Mouse (Mus musculus) heart, adult 2 months (tissue): ENCODE results near the gene Ntf3. TPM values are rescaled to one million over a fixed set of nuclear protein-coding genes. Genes with fewer than 3 reads are reported as not detected.
A peak's percentile ranks its signal among the peaks of the same experiment; 100 is the strongest.

ENCODE experiments used
- DNase-seq, 2 experiments: peaks; one replicate each; pipeline ENCODE4 v3.0.0; 2021
- H3K27ac ChIP-seq: fragments of 200-600 bp; 2 replicates; pipeline ENCODE4 v1.8.1; 2022
- H3K27me3 ChIP-seq: fragments of 200-500 bp; 2 replicates; pipeline ENCODE4 v1.6.1; 2012; ENCODE audit warnings: mild to moderate bottlenecking, low read length, inconsistent platforms, mixed read lengths; ENCODE audit not compliant: control insufficient read depth, insufficient read depth
- H3K36me3 ChIP-seq: fragments of 200-500 bp; 2 replicates; pipeline ENCODE4 v1.6.1; 2012; ENCODE audit warnings: low read length, inconsistent platforms; ENCODE audit not compliant: control insufficient read depth, insufficient read depth
- H3K4me1 ChIP-seq: fragments of 200-500 bp; 2 replicates; pipeline ENCODE4 v1.6.1; 2011; ENCODE audit warnings: low read length; ENCODE audit not compliant: control insufficient read depth, insufficient read depth
- H3K4me3 ChIP-seq: fragments of 200-600 bp; 2 replicates; pipeline ENCODE4 v1.8.1; 2022
- H3K79me2 ChIP-seq: fragments of 200-500 bp; replicated peaks from 2 replicates; pipeline ENCODE4 v1.6.1; 2012; ENCODE audit warnings: mild to moderate bottlenecking, inconsistent platforms, low read length, moderate library complexity, mixed read lengths; ENCODE audit not compliant: control insufficient read depth, insufficient read depth
- H3K9ac ChIP-seq: fragments of 200-500 bp; 2 replicates; pipeline ENCODE4 v1.6.1; 2012; ENCODE audit warnings: low read depth, mild to moderate bottlenecking, control low read depth, inconsistent platforms, low read length, mixed read lengths
- CTCF ChIP-seq: fragments of 200-600 bp; IDR thresholded peaks from 2 replicates; pipeline ENCODE4 v1.8.1; 2022; ENCODE audit warnings: antibody characterized with exemption, mild to moderate bottlenecking, moderate library complexity
- EP300 ChIP-seq: fragments of 200-500 bp; IDR thresholded peaks from 2 replicates; pipeline ENCODE4 v1.6.1; 2011; ENCODE audit warnings: low read depth, low read length, control low read depth; ENCODE audit not compliant: insufficient read depth
- POLR2A ChIP-seq: fragments of 200-500 bp; IDR thresholded peaks from 2 replicates; pipeline ENCODE4 v1.6.1; 2011; ENCODE audit warnings: mild to moderate bottlenecking, low read depth, low read length, control low read depth; ENCODE audit not compliant: insufficient read depth
- WGBS: fragments of 180-500 bp; shearing (Covaris S2); methylation state at CpG from one replicate; pipeline ENCODE4 v1.1.7; 2018; 5-methylcytosine and 5-hydroxymethylcytosine counted together
- intact Hi-C: fragments of 180-260 bp; cut with DNase I; formaldehyde crosslinking; loops from one replicate; pipeline ENCODE4 v1.15.1; 2025
- polyA plus RNA-seq: library from polyadenylated mRNA; depleted of rRNA; stranded (reverse); fragments of >200 nt; gene quantifications from 2 replicates; pipeline ENCODE4 v1.2.3, GENCODE M21; 2012
- total RNA-seq, 2 experiments: library from RNA; stranded (reverse); gene quantifications; 2 replicates each; pipeline ENCODE4 v1.2.3; 2021

The Ntf3 gene
- total and polyA plus RNA-seq, 3 experiments, result 3.9 to 4.2 (median 4.1) TPM

DNA sequence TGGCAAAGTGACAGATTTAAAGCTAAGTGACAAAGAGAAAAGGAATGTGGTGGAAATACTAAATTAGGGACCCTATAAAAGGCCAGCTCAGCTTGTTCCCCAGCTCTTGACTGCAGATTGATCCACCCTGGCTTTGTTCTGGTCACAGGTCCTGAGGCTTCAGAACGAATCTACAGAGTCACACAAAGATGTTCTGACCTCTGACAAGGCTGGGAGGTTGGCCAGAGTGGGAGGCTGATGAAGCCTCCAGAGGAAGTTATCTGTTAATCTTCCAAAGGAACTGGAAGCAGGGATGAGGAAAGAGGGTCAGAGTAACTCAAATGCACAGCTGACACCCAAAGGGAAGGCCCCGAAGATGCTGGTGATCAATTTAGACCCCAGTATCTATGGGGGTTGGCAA is 59.3 kb downstream of the Ntf3 start:
- Histone ChIP-seq H3K4me3 (no peak overlapping the region), H3K27ac (peak overlapping the region; percentile 87), H3K9ac (no peak overlapping the region), H3K36me3 (peaks cover 9% of the 10 kb centered on the region; the same call in 1 of the 2 replicates), H3K27me3 (no peaks in the 10 kb centered on the region), H3K79me2 (no peaks in the 10 kb centered on the region), H3K4me1 (peaks cover 27% of the 10 kb centered on the region)
- intact Hi-C loops, result loop anchor here (2.0 kb wide), 2 partner anchors 25 to 55 kb away; no protein-coding TSS in a partner anchor
- WGBS, result 42% methylated on average over 2 of the region's 2 CpGs
- DNase-seq, result no peak
- TF ChIP-seq CTCF (no peak), EP300 (no peak), POLR2A (no peak)

DNA sequence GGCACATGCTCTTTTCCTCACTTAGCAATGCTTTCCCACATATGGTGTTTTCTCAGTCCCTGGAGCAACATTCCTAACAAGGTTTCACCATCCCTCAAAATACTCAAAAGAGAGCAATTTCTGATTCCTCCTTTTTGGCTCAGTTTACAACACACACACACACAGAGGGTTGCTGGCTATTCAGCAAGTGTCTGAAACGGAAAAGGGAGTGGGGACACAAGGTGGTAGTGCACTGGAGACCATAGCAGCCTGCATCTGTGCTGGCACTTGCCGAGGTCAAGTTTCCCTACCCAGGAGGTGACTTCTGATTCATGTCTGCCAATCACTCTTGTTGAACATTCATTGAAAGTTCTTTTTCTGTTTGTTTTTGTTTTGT is 59.9 kb downstream of the Ntf3 start:
- Histone ChIP-seq H3K36me3 (peaks cover 9% of the 10 kb centered on the region; the same call in 1 of the 2 replicates), H3K9ac (no peak overlapping the region), H3K27me3 (no peaks in the 10 kb centered on the region), H3K4me3 (no peak overlapping the region), H3K4me1 (peaks cover 27% of the 10 kb centered on the region), H3K27ac (peak overlapping the region; percentile 87), H3K79me2 (no peaks in the 10 kb centered on the region)
- intact Hi-C loops, result loop anchor here (2.0 kb wide), 2 partner anchors 26 to 56 kb away; no protein-coding TSS in a partner anchor
- TF ChIP-seq EP300 (no peak), POLR2A (no peak), CTCF (no peak)
- WGBS, result 51% methylated on average over 2 of the region's 2 CpGs
- no peak for DNase-seq

DNA sequence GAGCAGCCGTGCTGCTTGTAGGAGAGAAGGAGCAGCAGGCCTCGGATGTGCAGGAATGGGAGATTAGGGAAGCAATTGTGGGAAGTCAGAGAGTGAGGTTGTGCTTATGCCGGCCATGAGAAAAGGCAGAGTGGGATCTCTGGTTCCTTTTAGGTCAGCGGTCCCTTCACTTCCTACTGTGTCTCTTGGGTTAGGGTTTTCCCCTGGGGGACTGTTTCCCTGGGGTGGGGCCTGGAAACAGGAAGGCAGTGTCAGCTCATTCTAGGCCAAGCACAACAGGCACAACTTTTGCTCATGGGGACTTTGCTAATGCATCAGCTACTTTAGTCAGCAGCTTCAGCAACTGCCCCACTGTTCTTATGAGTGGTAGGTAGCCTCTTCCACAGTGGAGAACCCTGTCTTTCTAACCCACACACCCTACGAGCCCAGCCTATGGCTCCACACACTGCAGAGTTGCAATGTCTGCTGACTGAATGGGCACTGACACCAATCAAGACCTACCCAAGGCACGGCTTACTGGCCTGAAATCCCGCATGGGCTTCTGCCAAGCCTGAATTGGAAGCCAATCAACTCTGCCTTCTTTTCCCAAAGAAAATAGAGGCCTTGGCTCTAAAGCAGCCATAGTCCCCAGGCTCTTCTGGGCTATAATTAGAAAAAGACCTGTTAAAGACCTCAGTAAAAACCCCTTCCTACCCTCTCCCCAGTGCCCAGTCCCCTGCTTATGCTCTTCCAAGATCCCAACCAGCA is 60.5 kb downstream of the Ntf3 start:
- Histone ChIP-seq H3K79me2 (no peaks in the 10 kb centered on the region), H3K27ac (peak overlapping the region; percentile 87), H3K9ac (no peak overlapping the region), H3K27me3 (no peaks in the 10 kb centered on the region), H3K36me3 (peaks cover 9% of the 10 kb centered on the region; the same call in 1 of the 2 replicates), H3K4me3 (no peak overlapping the region), H3K4me1 (peaks cover 27% of the 10 kb centered on the region)
- intact Hi-C loops, result loop anchor here (2.0 kb wide), 2 partner anchors 27 to 57 kb away; no protein-coding TSS in a partner anchor
- 21% methylated on average over 7 of the region's 7 CpGs for WGBS
- peak; percentile 74 to 82 for DNase-seq
- no peak for TF ChIP-seq POLR2A
- TF ChIP-seq CTCF, result no peak
- peak; percentile 6; the same call in 1 of the 2 replicates for TF ChIP-seq EP300

DNA sequence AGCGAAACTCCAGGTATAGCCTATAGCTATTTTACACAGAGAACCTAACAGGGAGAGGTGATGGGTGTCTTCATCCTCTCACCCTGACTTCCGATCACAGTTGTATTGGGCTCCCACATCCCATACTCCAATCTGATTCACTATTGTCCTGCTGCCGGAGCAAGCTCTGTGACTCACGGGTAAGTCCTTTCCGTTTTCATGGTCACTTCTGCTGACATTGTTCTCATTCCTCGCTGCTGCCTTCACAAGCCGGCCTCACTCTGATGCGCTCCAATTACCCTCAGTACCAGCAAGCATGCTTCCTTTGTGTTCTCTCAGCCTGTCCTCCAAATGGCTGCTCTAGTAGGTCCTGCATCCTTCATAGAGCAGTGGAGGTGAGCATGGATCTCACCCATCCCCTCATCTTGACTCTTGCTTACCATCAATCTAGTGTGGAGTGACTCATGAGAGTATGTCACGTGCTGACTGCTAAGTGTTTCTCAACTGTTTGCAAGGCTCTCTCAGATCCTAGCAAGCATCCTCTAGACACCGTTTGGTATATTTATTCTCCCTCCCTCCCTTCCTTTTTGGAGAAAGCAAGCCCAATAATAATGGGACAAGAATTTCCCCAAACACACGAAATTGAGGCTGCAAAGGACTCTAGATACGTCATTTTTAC is 61.5 kb downstream of the Ntf3 start:
- intact Hi-C loops, result no loop called here
- WGBS, result 59% methylated on average over 12 of the region's 12 CpGs

DNA sequence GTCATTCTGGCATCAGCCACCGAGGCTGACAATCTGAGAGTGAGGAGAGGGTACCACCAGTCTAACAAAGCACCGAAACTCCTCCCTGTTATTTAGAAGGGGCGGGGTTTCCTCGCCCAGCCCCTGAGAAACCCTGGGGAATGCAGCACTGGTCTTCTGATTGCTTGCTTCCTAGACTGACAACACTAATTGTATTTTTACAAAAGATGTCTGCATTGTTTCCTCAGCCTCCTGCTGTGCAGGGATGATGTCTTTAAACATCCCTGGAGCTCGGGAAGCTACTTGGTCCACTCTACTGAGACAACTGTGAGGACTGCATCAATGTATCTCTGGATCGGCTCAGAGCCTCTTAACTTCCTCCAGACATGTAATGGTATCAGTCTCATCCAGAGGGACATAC is 64.1 kb downstream of the Ntf3 start:
- Histone ChIP-seq H3K36me3 (peaks cover 9% of the 10 kb centered on the region; the same call in 1 of the 2 replicates), H3K79me2 (no peaks in the 10 kb centered on the region), H3K9ac (no peak overlapping the region), H3K27me3 (no peaks in the 10 kb centered on the region), H3K4me3 (no peak overlapping the region), H3K27ac (peak overlapping the region; percentile 7), H3K4me1 (peaks cover 21% of the 10 kb centered on the region)
- DNase-seq, result no peak
- 81% methylated on average over 6 of the region's 6 CpGs for WGBS
- intact Hi-C loops, result no loop called here
- TF ChIP-seq POLR2A, result no peak

More for the DNA sequence above, 61.5 kb downstream of the Ntf3 start:
- no peak for DNase-seq
- Histone ChIP-seq H3K9ac (no peak overlapping the region), H3K27ac (peak overlapping the region; percentile 87), H3K27me3 (no peaks in the 10 kb centered on the region), H3K4me3 (no peak overlapping the region), H3K4me1 (peaks cover 27% of the 10 kb centered on the region), H3K79me2 (no peaks in the 10 kb centered on the region), H3K36me3 (peaks cover 9% of the 10 kb centered on the region; the same call in 1 of the 2 replicates)
- TF ChIP-seq CTCF (no peak), EP300 (no peak), POLR2A (no peak)

DNA sequence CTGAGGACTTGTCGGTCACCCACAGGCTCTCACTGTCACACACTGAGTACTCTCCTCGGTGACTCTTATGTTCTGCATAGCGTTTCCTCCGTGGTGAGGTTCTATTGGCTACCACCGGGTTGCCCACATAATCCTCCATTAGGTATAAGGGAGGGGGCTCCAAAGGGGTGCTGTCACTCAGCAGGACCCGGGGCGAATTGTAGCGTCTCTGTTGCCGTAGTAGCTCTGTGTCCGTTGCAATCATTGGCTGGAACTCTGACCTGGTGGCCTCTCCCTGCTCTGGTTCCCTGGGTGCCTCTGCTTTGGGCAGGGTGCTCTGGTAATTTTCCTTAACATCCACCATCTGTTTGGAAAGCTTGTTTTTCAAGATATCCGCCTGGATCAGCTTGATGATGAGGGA is 64.7 kb downstream of the Ntf3 start:
- Histone ChIP-seq H3K27me3 (no peaks in the 10 kb centered on the region), H3K27ac (no peak overlapping the region; the same call in 1 of the 2 replicates), H3K4me3 (no peak overlapping the region), H3K9ac (no peak overlapping the region), H3K79me2 (no peaks in the 10 kb centered on the region), H3K4me1 (peaks cover 17% of the 10 kb centered on the region), H3K36me3 (peaks cover 6% of the 10 kb centered on the region; the same call in 1 of the 2 replicates)
- TF ChIP-seq CTCF (no peak), EP300 (no peak), POLR2A (no peak)
- intact Hi-C loops, result no loop called here
- DNase-seq, result no peak
- 90% methylated on average over 11 of the region's 11 CpGs for WGBS
